Mouse (Mus musculus): ENCODE data around the gene Asic3. TPM values are rescaled to one million over a fixed set of nuclear protein-coding genes. Genes with fewer than 3 reads are reported as not detected.

Gene Asic3
- total and polyA plus RNA-seq, 2 experiments from 2014 or later, result 0.05 to 0.59 TPM

DNA sequence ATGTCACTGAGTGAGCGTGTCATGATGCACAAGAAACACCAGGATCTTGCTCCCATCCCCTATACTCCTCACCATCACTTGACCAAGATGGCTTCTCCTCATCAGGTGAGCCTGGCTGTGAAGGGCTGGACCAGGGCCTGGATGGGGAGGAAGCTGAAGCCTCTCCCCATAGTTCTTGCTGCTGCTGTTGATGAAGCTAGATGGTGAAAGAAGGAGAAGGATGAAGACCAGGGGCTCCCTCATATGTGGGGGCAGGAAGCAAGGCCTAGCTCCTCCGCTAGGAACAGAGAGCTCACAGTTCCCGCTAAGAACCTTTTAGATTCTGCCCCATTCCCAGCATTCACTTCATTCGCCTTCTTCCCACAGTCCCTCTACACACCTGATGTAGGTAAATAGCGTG lies 27.8 kb upstream of the Asic3 start:
- no peaks in the 10 kb centered on the region for H3K36me3 ChIP-seq (ENCODE audit: insufficient read depth, low read length)
- no peak overlapping the region for H3K4me3 ChIP-seq (ENCODE audit: low read depth, low read length)
- H3K9me3 ChIP-seq (ENCODE audit: low read length), result no peaks in the 10 kb centered on the region
- H3K4me2 ChIP-seq (ENCODE audit: low read depth, low read length, poor library complexity, severe bottlenecking), result no peak overlapping the region
- ATAC-seq (ENCODE audit: low FRiP score), result no peak
- no peak for DNase-seq (ENCODE audit: low spot score)
- 0 out of 2 replicates have a peak, but pooled peaks cover 7% of the 10 kb centered on the region for H3K27me3 ChIP-seq (ENCODE audit: insufficient read depth, low read length)
- TF ChIP-seq CTCF (IDR thresholded peaks at IDR 0.05), result no peak
- WGBS, result 94% methylated on average over 5 of the region's 5 CpGs
- no peak overlapping the region for H3K27ac ChIP-seq (ENCODE audit: low read depth, low read length)
- no peak overlapping the region for H3K9ac ChIP-seq (replicated peaks; ENCODE audit: low read length, poor library complexity, severe bottlenecking)
- peaks cover 25% of the 10 kb centered on the region for H3K4me1 ChIP-seq (ENCODE audit: insufficient read depth, low read length)

DNA sequence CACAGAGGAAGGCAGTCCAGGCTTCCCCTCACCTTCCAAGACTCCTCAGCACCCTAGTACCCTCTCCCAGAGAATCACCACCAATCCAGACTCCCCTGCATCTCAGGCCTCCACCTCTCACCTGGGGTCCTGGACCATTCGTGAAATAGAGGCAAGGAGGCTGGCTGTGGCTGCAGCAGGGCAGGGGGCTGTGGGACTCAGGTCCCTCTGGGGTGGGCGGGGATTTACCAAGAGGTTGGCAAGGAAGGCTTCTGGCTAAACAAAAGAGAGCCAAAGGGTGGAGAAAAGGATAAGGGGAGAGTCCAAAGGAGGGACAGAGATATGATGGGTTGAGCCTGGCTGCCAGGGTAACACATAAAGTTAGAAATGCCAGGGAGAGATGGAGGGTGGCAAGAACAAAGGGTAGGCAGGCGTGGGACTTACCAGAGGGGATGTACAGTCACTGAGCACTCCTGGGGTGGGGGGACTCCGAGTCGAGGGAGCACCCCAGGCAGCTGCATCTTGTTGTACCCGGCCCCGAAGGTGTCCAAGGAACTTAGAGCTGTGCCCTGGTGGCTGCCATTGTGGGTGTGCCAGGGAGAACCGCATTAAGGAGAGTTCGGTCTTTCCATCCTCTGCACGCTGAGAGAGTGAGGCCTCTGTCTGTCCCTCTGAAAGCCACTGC lies 27.2 kb upstream of the Asic3 start:
- H3K27me3 ChIP-seq (ENCODE audit: insufficient read depth, low read length), result 0 out of 2 replicates have a peak, but pooled peaks cover 7% of the 10 kb centered on the region
- H3K4me2 ChIP-seq (ENCODE audit: low read depth, low read length, poor library complexity, severe bottlenecking), result no peak overlapping the region
- DNase-seq (ENCODE audit: low spot score) (no peak), ATAC-seq (ENCODE audit: low FRiP score) (no peak)
- no peak overlapping the region for H3K9ac ChIP-seq (replicated peaks; ENCODE audit: low read length, poor library complexity, severe bottlenecking)
- no peak for TF ChIP-seq CTCF (IDR thresholded peaks at IDR 0.05)
- H3K9me3 ChIP-seq (ENCODE audit: low read length), result no peaks in the 10 kb centered on the region
- 78% methylated on average over 10 of the region's 10 CpGs for WGBS
- H3K27ac ChIP-seq (ENCODE audit: low read depth, low read length), result no peak overlapping the region
- H3K36me3 ChIP-seq (ENCODE audit: insufficient read depth, low read length), result no peaks in the 10 kb centered on the region
- H3K4me3 ChIP-seq (ENCODE audit: low read depth, low read length), result no peak overlapping the region
- H3K4me1 ChIP-seq (ENCODE audit: insufficient read depth, low read length), result peaks cover 25% of the 10 kb centered on the region

- ATAC-seq (ENCODE audit: low FRiP score) (peak; percentile 35), DNase-seq (ENCODE audit: low spot score) (peak; percentile 88)
- no peaks in the 10 kb centered on the region for H3K9me3 ChIP-seq (ENCODE audit: low read length)
- 0 out of 2 replicates have a peak overlapping the region, but pooled peaks have one; percentile 18 for H3K27ac ChIP-seq (ENCODE audit: low read depth, low read length)
- peak; percentile 70 for TF ChIP-seq CTCF (IDR thresholded peaks at IDR 0.05)
- H3K9ac ChIP-seq (replicated peaks; ENCODE audit: low read length, poor library complexity, severe bottlenecking), result peak overlapping the region; percentile 69
- H3K4me1 ChIP-seq (ENCODE audit: insufficient read depth, low read length), result peaks cover 25% of the 10 kb centered on the region
- H3K4me3 ChIP-seq (ENCODE audit: low read depth, low read length), result peak overlapping the region; percentile 51
- no peaks in the 10 kb centered on the region for H3K36me3 ChIP-seq (ENCODE audit: insufficient read depth, low read length)
- under 1% methylated on average over 72 of the region's 73 CpGs for WGBS
- 0 out of 2 replicates have a peak, but pooled peaks cover 7% of the 10 kb centered on the region for H3K27me3 ChIP-seq (ENCODE audit: insufficient read depth, low read length)
- peak overlapping the region; percentile 96 for H3K4me2 ChIP-seq (ENCODE audit: low read depth, low read length, poor library complexity, severe bottlenecking)
Observed at GRCm38 (mm10) chr5:24387264-24388241, 25.6 kb upstream of the Asic3 start.

DNA sequence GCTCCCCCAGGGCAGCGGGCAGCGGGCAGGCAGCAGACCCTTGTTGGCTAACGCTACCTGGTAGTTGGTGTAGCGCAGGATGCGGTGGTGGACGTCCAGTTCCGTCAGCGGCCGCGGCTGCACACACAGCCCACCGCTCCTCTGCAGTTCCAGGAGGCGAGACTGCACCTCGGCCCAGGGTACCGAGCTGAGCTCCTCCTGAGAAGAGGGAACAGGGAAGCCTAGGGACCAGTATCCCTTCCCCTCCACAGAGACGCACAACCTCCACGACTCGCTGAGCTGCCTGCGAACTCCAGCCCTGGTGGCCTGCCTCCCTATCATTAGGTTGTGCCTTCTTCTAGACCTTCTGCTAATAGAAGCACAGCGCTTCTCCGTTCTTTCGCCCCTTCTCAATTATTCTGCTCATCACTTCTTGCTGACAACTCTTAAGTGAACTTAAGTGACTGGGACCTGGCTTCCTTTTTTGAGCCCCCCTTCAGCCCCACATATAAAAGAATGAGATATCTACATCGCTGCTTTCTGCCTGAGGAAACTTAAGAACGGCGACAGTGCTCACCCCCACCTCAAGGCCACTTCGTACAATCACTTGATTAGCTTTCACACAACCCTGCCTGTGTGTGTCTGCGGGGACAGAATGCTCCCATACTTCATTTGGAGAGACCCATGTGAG lies 24.8 kb upstream of the Asic3 start:
- Histone ChIP-seq H3K9me3 (ENCODE audit: low read length) (no peaks in the 10 kb centered on the region), H3K4me2 (ENCODE audit: low read depth, low read length, poor library complexity, severe bottlenecking) (peak overlapping the region; percentile 96), H3K36me3 (ENCODE audit: insufficient read depth, low read length) (no peaks in the 10 kb centered on the region), H3K4me3 (ENCODE audit: low read depth, low read length) (peak overlapping the region; percentile 51), H3K27me3 (ENCODE audit: insufficient read depth, low read length) (0 out of 2 replicates have a peak, but pooled peaks cover 7% of the 10 kb centered on the region), H3K27ac (ENCODE audit: low read depth, low read length) (0 out of 2 replicates have a peak overlapping the region, but pooled peaks have one; percentile 18), H3K4me1 (ENCODE audit: insufficient read depth, low read length) (peaks cover 21% of the 10 kb centered on the region), H3K9ac (replicated peaks; ENCODE audit: low read length, poor library complexity, severe bottlenecking) (peak overlapping the region; percentile 69)
- no peak for ATAC-seq (ENCODE audit: low FRiP score)
- 28% methylated on average over 23 of the region's 26 CpGs for WGBS
- no peak for DNase-seq (ENCODE audit: low spot score)
- no peak for TF ChIP-seq CTCF (IDR thresholded peaks at IDR 0.05)

DNA sequence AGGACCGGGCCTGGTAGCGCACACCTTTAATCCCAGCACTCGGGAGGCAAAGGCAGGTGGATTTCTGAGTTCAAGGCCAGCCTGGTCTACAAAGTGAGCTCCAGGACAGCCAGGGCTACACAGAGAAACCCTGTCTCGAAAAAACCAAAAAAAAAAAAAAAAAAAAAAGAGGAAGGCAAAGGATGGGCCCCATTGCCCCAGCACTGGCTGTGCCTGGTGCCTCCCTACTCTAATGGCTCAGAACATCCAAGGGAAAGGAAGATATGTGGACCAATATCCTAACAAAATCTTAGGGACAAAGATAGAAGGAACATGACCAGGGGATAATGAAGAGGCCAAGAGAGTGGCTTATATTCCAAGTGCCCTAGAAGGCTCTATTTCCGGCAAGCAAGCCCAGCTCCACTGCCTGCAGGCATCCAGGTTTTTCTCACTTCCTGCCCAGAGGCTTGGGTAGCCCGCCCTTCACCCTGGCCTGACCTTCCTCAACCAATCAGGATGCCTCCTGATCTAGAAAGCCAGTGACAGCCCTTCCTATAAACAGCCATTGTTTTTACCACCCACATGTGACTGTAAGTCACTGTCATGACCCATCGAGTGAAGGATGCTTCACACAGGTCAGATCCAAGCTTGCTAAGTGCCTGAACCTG lies 24.1 kb upstream of the Asic3 start:
- Histone ChIP-seq H3K9me3 (ENCODE audit: low read length) (no peaks in the 10 kb centered on the region), H3K4me3 (ENCODE audit: low read depth, low read length) (no peak overlapping the region), H3K36me3 (ENCODE audit: insufficient read depth, low read length) (no peaks in the 10 kb centered on the region), H3K9ac (replicated peaks; ENCODE audit: low read length, poor library complexity, severe bottlenecking) (no peak overlapping the region), H3K4me2 (ENCODE audit: low read depth, low read length, poor library complexity, severe bottlenecking) (no peak overlapping the region), H3K27me3 (ENCODE audit: insufficient read depth, low read length) (0 out of 2 replicates have a peak, but pooled peaks cover 7% of the 10 kb centered on the region), H3K4me1 (ENCODE audit: insufficient read depth, low read length) (peaks cover 18% of the 10 kb centered on the region), H3K27ac (ENCODE audit: low read depth, low read length) (no peak overlapping the region)
- ATAC-seq (ENCODE audit: low FRiP score), result no peak
- no peak for TF ChIP-seq CTCF (IDR thresholded peaks at IDR 0.05)
- 67% methylated on average over 6 of the region's 7 CpGs for WGBS
- DNase-seq (ENCODE audit: low spot score), result peak; percentile 35
